Mouse (Mus musculus): Measurements from ENCODE around the gene Mfsd8. TPM values are rescaled to one million over a fixed set of nuclear protein-coding genes. Genes with fewer than 3 reads are reported as not detected.
"Not testable (repeated sequence)": the region's sequence is repeated elsewhere in the genome, so short reads cannot be mapped to it uniquely, and the experiment has no call there.

Gene Mfsd8
- total RNA-seq (2012; rRNA removed) (3.8 and 4.1 TPM in 2 replicates), total RNA-seq (2014; rRNA removed) (7.7 and 8.0 TPM in 2 replicates), polyA plus RNA-seq (2012; ENCODE audit: insufficient read length, low read depth) (6.0 and 10.0 TPM in 2 replicates)

- peak within 1 kb of the TSS; percentile 75; the same call in 1 of the 2 replicates for H3K4me2 ChIP-seq (ENCODE audit: insufficient read depth, low read depth, poor library complexity, severe bottlenecking)
- peak; percentile 48; the same call in 1 of the 2 replicates for TF ChIP-seq MAX (IDR thresholded peaks at IDR 0.05; ENCODE audit: low read length)
- peak; percentile 55; the same call in 1 of the 2 replicates for TF ChIP-seq POLR2A (IDR thresholded peaks at IDR 0.05; ENCODE audit: low read depth, low read length)
- TF ChIP-seq TCF12 (IDR thresholded peaks at IDR 0.05; ENCODE audit: low read depth, low read length), result 0 out of 2 replicates have a peak, but pooled peaks have one; percentile 46
- peak; percentile 47 for TF ChIP-seq ETS1 (conservative IDR thresholded peaks at IDR 0.05; ENCODE audit: low read depth, low read length)
- 0 out of 2 replicates have a peak, but pooled peaks have one; percentile 83 for TF ChIP-seq NRF1 (IDR thresholded peaks at IDR 0.05; ENCODE audit: low read depth, low read length)
- peak; percentile 80 for TF ChIP-seq MXI1 (IDR thresholded peaks at IDR 0.05; ENCODE audit: low read depth, low read length)
- TF ChIP-seq TBP (conservative IDR thresholded peaks at IDR 0.05; ENCODE audit: low read depth, low read length), result 0 out of 2 replicates have a peak, but pooled peaks have one; percentile 21
- TF ChIP-seq HCFC1 (IDR thresholded peaks at IDR 0.05; ENCODE audit: low read depth, low read length), result peak; percentile 72
- TF ChIP-seq NELFE (IDR thresholded peaks at IDR 0.05; ENCODE audit: low read depth, low read length), result peak; percentile 65
- 0 out of 2 replicates have a peak, but pooled peaks have one; percentile 29 for TF ChIP-seq MAZ (IDR thresholded peaks at IDR 0.05; ENCODE audit: low read depth, low read length)
- TF ChIP-seq SIN3A (IDR thresholded peaks at IDR 0.05; ENCODE audit: low read length), result peak; percentile 75; the same call in 1 of the 2 replicates
- peak; percentile 64; the same call in 1 of the 2 replicates for TF ChIP-seq IRF4 (IDR thresholded peaks at IDR 0.05; ENCODE audit: low read depth, low read length)
- TF ChIP-seq CHD2 (IDR thresholded peaks at IDR 0.05; ENCODE audit: low read length), result peak; percentile 99
- TF ChIP-seq BHLHE40 (IDR thresholded peaks at IDR 0.05; ENCODE audit: low read depth, low read length), result peak; percentile 43; the same call in 1 of the 2 replicates
- TF ChIP-seq ELF1 (IDR thresholded peaks at IDR 0.05; ENCODE audit: low read depth, low read length), result peak; percentile 89
- peak in 1 of 2 experiments; percentile 60; a peak in 2 of 4 replicates for TF ChIP-seq CTCF (conservative IDR thresholded peaks at IDR 0.05 in 1 of 2, IDR thresholded peaks at IDR 0.05 in 1 of 2; ENCODE audit: low read depth in 2 of 2, low read length in 2 of 2)
- peak; percentile 58 for TF ChIP-seq ZMIZ1 (IDR thresholded peaks at IDR 0.05; ENCODE audit: low read depth, low read length)
- 0 out of 2 replicates have a peak, but pooled peaks have one; percentile 63 for TF ChIP-seq POLR2AphosphoS2 (IDR thresholded peaks at IDR 0.05; ENCODE audit: low read depth, low read length)
- TF ChIP-seq MYC (IDR thresholded peaks at IDR 0.05; ENCODE audit: low read depth, low read length), result peak; percentile 17; the same call in 1 of the 2 replicates
- peak; percentile 9; the same call in 1 of the 2 replicates for TF ChIP-seq SMC3 (IDR thresholded peaks at IDR 0.05; ENCODE audit: low read depth, low read length)
- DNase-seq (ENCODE audit: extremely low read depth), result peak; percentile 96
- dilution Hi-C loops (cut with MboI; ENCODE audit: extremely low pct_ligation_motif_present, extremely low pct_unique_long_range_greater_than_20kb, low sequenced_read_pairs); H3K27ac ChIP-seq (ENCODE audit: insufficient read depth, low read depth); H3K4me1 ChIP-seq (ENCODE audit: control insufficient read depth in 1 of 2, insufficient read depth in 2 of 2); in situ Hi-C loops (cut with MboI; ENCODE audit: low pct_ligation_motif_present, low pct_unique_long_range_greater_than_20kb, low sequenced_read_pairs); H3K36me3 ChIP-seq (replicated peaks in 1 of 2; ENCODE audit: control insufficient read depth in 1 of 2, insufficient read depth in 1 of 2, low read length in 1 of 2); H3K9me3 ChIP-seq (replicated peaks; ENCODE audit: low read length); H3K79me2 ChIP-seq (replicated peaks; ENCODE audit: control insufficient read depth, extremely low read depth, insufficient read depth, poor library complexity, severe bottlenecking); H3K27me3 ChIP-seq (replicated peaks): not testable (repeated sequence)
- H3K9ac ChIP-seq (ENCODE audit: insufficient read depth, low read depth), result peak within 1 kb of the TSS; percentile 92
- peak within 1 kb of the TSS; percentile 56 to 76 (median 75) for H3K4me3 ChIP-seq (replicated peaks in 1 of 3; ENCODE audit: low read depth in 2 of 3, low read length in 2 of 3, poor library complexity in 1 of 3)
These were observed at the start of gene Mfsd8 for GRCm38 (mm10) chr3:40846473-40846956. Gene Mfsd8 (minus strand): TSS chr3:40846886.

- H3K4me2 ChIP-seq (ENCODE audit: insufficient read depth, low read depth, poor library complexity, severe bottlenecking), result peak overlapping the region; percentile 59; the same call in 1 of the 2 replicates
- H3K27me3 ChIP-seq (replicated peaks); in situ Hi-C loops (cut with MboI; ENCODE audit: low pct_ligation_motif_present, low pct_unique_long_range_greater_than_20kb, low sequenced_read_pairs); H3K36me3 ChIP-seq (replicated peaks in 1 of 2; ENCODE audit: control insufficient read depth in 1 of 2, insufficient read depth in 1 of 2, low read length in 1 of 2); H3K27ac ChIP-seq (ENCODE audit: insufficient read depth, low read depth); dilution Hi-C loops (cut with MboI; ENCODE audit: extremely low pct_ligation_motif_present, extremely low pct_unique_long_range_greater_than_20kb, low sequenced_read_pairs); H3K4me1 ChIP-seq (ENCODE audit: control insufficient read depth in 1 of 2, insufficient read depth in 2 of 2); H3K9me3 ChIP-seq (replicated peaks; ENCODE audit: low read length); H3K79me2 ChIP-seq (replicated peaks; ENCODE audit: control insufficient read depth, extremely low read depth, insufficient read depth, poor library complexity, severe bottlenecking): not testable (repeated sequence)
- peak overlapping the region; percentile 33; the same call in 1 of the 2 replicates for H3K9ac ChIP-seq (ENCODE audit: insufficient read depth, low read depth)
- DNase-seq (ENCODE audit: extremely low read depth), result peak; percentile 3
- H3K4me3 ChIP-seq (replicated peaks in 1 of 3; ENCODE audit: low read depth in 2 of 3, low read length in 2 of 3, poor library complexity in 1 of 3), result peak overlapping the region; percentile 51 to 72 (median 61)
These were observed 47.6 kb upstream of the Mfsd8 start for GRCm38 (mm10) chr3:40894336-40894735.
